In the genomic region with DNA sequence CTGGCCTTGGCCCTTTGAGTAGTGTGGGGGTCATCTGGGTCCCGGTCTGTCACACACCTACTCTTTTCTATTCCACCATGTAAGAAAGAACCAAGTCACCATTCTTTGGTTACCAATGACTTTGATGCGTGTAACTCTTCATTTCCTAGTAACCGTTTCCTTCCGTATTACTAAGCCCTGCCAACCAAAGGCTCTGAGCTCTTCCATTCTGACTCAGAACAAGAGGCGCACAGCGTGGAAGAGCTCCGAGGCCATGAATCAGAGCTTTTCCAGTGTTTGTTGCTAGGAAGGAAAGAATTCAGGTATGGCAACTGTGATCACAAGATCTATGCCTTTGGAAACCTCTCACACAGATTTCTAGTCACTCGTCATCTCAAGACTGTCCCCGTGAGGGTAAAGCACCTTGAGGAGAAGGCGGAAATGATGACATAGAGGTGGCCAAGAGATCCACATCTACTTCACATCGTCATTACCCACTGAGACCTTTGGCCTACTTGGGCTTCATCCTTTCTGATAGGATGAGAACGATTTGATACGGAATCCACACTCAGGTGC, we compare ENCODE assay signal across 30 mouse cellular contexts. TPM values are rescaled to one million over a fixed set of nuclear protein-coding genes. Genes with fewer than 3 reads are reported as not detected.
"Had no signal": no experiment of that assay in that cellular context is flagged by ENCODE, and none has a peak within 500 bp of the region (broad histone marks: within the 10 kb centered on the region; RNA-seq: fewer than 3 reads in every experiment).

No protein-coding gene starts in this region.

- H3K9ac ChIP-seq: heart, embryonic 13.5 days; heart, embryonic 15.5 days; hindbrain, embryonic 13.5 days; hindbrain, embryonic 15.5 days; kidney, embryonic 15.5 days; limb, embryonic 12.5 days; liver, embryonic 13.5 days had no signal

- H3K4me1 ChIP-seq: heart, embryonic 13.5 days; heart, embryonic 15.5 days; hindbrain, embryonic 13.5 days; hindbrain, embryonic 15.5 days; kidney, embryonic 15.5 days; limb, embryonic 10.5 days; limb, embryonic 12.5 days; liver, embryonic 13.5 days had no signal

- H3K36me3 ChIP-seq: heart, embryonic 13.5 days; heart, embryonic 15.5 days; hindbrain, embryonic 13.5 days; hindbrain, embryonic 15.5 days; kidney, embryonic 15.5 days; limb, embryonic 10.5 days; limb, embryonic 12.5 days; liver, embryonic 13.5 days had no signal

- DNase-seq: gastrocnemius, adult 2 months; gastrocnemius, postnatal 10 days; gastrocnemius, postnatal 25 days; heart, adult 18-20 months; heart, postnatal 14 days; heart, postnatal 36 days; kidney, adult 11 months; kidney, adult 2 months; kidney, adult 9 months; kidney, postnatal 14 days; kidney, postnatal 36 days; liver; liver, embryonic 13.5 days had no signal

- H3K27ac ChIP-seq: gastrocnemius, adult 2 months; heart, embryonic 13.5 days; heart, embryonic 15.5 days; hindbrain, embryonic 13.5 days; hindbrain, embryonic 15.5 days; hindbrain, postnatal 0 days; kidney, embryonic 15.5 days; kidney, postnatal 0 days; left cerebral cortex, adult 2 months; limb, embryonic 10.5 days; limb, embryonic 12.5 days; liver, embryonic 13.5 days had no signal

- ATAC-seq: hindbrain, postnatal 0 days; intestine, embryonic 16.5 days had no signal

- H3K4me3 ChIP-seq: gastrocnemius, adult 2 months; heart, embryonic 13.5 days; heart, embryonic 15.5 days; hindbrain, embryonic 13.5 days; hindbrain, embryonic 15.5 days; kidney, embryonic 15.5 days; left cerebral cortex, adult 2 months; limb, embryonic 10.5 days; limb, embryonic 12.5 days; liver, embryonic 13.5 days had no signal

- H3K9me3 ChIP-seq: heart, embryonic 13.5 days; heart, embryonic 15.5 days; hindbrain, embryonic 13.5 days; hindbrain, embryonic 15.5 days; kidney, embryonic 15.5 days; limb, embryonic 10.5 days; limb, embryonic 12.5 days; liver, embryonic 13.5 days had no signal

- H3K27me3 ChIP-seq: heart, embryonic 13.5 days; heart, embryonic 15.5 days; hindbrain, embryonic 13.5 days; hindbrain, embryonic 15.5 days; kidney, embryonic 15.5 days; limb, embryonic 12.5 days; liver, embryonic 13.5 days had no signal

- H3K4me2 ChIP-seq: heart, embryonic 11.5 days; heart, embryonic 13.5 days; heart, embryonic 15.5 days; hindbrain, embryonic 13.5 days; hindbrain, embryonic 15.5 days; kidney, embryonic 15.5 days; limb, embryonic 12.5 days; liver, embryonic 11.5 days; liver, embryonic 13.5 days had no signal

RNA-seq across cellular contexts. Expression of gene Cd40lg, which starts 34.6 kb away (rescaled TPM):
- polyA plus RNA-seq: heart, embryonic 11.5 days; heart, embryonic 13.5 days; heart, embryonic 15.5 days; heart, postnatal 0 days; hindbrain, embryonic 11.5 days; hindbrain, embryonic 13.5 days; hindbrain, embryonic 15.5 days; hindbrain, postnatal 0 days; intestine, embryonic 14.5 days; intestine, embryonic 16.5 days; kidney, embryonic 15.5 days; kidney, postnatal 0 days; limb, embryonic 10.5 days; limb, embryonic 12.5 days; limb, embryonic 14.5 days; liver, embryonic 11.5 days; liver, embryonic 13.5 days had no signal
